Mouse (Mus musculus) G1E (cell line): ENCODE measurements around the gene Dnttip1.

ENCODE experiments used
- CTCF ChIP-seq: IDR thresholded peaks from 2 replicates; pipeline ENCODE4 v1.5.1; 2012; ENCODE audit warnings: low read depth, low read length, inconsistent platforms, mixed read lengths
- GATA1 ChIP-seq: IDR thresholded peaks from 2 replicates; pipeline ENCODE4 v1.6.1; 2012; ENCODE audit warnings: borderline replicate concordance, low read length, inconsistent platforms, mixed read lengths
- GATA2 ChIP-seq: IDR thresholded peaks from 2 replicates; pipeline ENCODE4 v1.6.1; 2012; ENCODE audit warnings: low read depth, low read length, inconsistent platforms, borderline replicate concordance
- POLR2AphosphoS5 ChIP-seq: IDR thresholded peaks from 2 replicates; pipeline ENCODE4 v1.6.1; 2012; ENCODE audit warnings: low read depth, low read length, inconsistent platforms; ENCODE audit not compliant: insufficient replicate concordance
- TAL1 ChIP-seq: conservative IDR thresholded peaks from 2 replicates; pipeline ENCODE4 v1.6.1; 2012; ENCODE audit warnings: low read depth, low read length, inconsistent platforms, mixed read lengths

- TF ChIP-seq CTCF = no peak
- TF ChIP-seq POLR2AphosphoS5 = no peak
- no peak for TF ChIP-seq TAL1
- TF ChIP-seq GATA1 = no peak
- TF ChIP-seq GATA2 = no peak
These were observed 69.6 kb downstream of the Dnttip1 start for GRCm38 (mm10) chr2:164815348-164815747.
